Mouse (Mus musculus) small intestine, adult 2 months (tissue): ENCODE data around the gene Gpr88. TPM values are rescaled to one million over a fixed set of nuclear protein-coding genes. Genes with fewer than 3 reads are reported as not detected.
A peak's percentile ranks its signal among the peaks of the same experiment; 100 is the strongest.

Experiments
- H3K27ac ChIP-seq: fragments of 200-500 bp; 2 replicates; pipeline ENCODE4 v1.5.1; 2012; ENCODE audit warnings: low read depth, low read length, control low read depth, inconsistent platforms; ENCODE audit not compliant: insufficient read depth
- H3K27me3 ChIP-seq: fragments of 200-500 bp; 2 replicates; pipeline ENCODE4 v1.6.1; 2012; ENCODE audit warnings: mild to moderate bottlenecking, moderate library complexity, low read length, inconsistent platforms; ENCODE audit not compliant: control insufficient read depth, insufficient read depth
- H3K36me3 ChIP-seq: fragments of 200-500 bp; 2 replicates; pipeline ENCODE4 v1.6.1; 2012; ENCODE audit warnings: mild to moderate bottlenecking, low read length, control low read depth, inconsistent platforms; ENCODE audit not compliant: control insufficient read depth, insufficient read depth
- H3K4me1 ChIP-seq: fragments of 200-500 bp; 2 replicates; pipeline ENCODE4 v1.6.1; 2012; ENCODE audit warnings: low read length, inconsistent platforms, mixed read lengths; ENCODE audit not compliant: control insufficient read depth, insufficient read depth, insufficient read length
- H3K4me3 ChIP-seq: fragments of 200-500 bp; 2 replicates; pipeline ENCODE4 v1.5.1; 2012; ENCODE audit warnings: low read depth, mild to moderate bottlenecking, control low read depth, inconsistent platforms, low read length, moderate library complexity
- CTCF ChIP-seq: fragments of 200-500 bp; IDR thresholded peaks from 2 replicates; pipeline ENCODE4 v1.5.1; 2012; ENCODE audit warnings: low read depth, mild to moderate bottlenecking, control low read depth, inconsistent platforms, low read length, moderate library complexity, mixed read lengths; ENCODE audit not compliant: insufficient replicate concordance, insufficient read length; ENCODE audit errors: extremely low read depth
- POLR2A ChIP-seq: fragments of 200-500 bp; IDR thresholded peaks from 2 replicates; pipeline ENCODE4 v1.6.1; 2012; ENCODE audit warnings: low read depth, mild to moderate bottlenecking, control low read depth, inconsistent platforms, low read length, moderate library complexity
- WGBS: fragments of 180-500 bp; shearing (Covaris S2); methylation state at CpG from one replicate; pipeline ENCODE4 v1.1.7; 2018; 5-methylcytosine and 5-hydroxymethylcytosine counted together
- polyA plus RNA-seq: library from polyadenylated mRNA; depleted of rRNA; stranded (reverse); fragments of >200 nt; gene quantifications from 2 replicates; pipeline ENCODE4 v1.2.3, GENCODE M21; 2012; rRNA removed

Gpr88 gene
- 0.63 and 0.83 TPM in 2 replicates for polyA plus RNA-seq

DNA sequence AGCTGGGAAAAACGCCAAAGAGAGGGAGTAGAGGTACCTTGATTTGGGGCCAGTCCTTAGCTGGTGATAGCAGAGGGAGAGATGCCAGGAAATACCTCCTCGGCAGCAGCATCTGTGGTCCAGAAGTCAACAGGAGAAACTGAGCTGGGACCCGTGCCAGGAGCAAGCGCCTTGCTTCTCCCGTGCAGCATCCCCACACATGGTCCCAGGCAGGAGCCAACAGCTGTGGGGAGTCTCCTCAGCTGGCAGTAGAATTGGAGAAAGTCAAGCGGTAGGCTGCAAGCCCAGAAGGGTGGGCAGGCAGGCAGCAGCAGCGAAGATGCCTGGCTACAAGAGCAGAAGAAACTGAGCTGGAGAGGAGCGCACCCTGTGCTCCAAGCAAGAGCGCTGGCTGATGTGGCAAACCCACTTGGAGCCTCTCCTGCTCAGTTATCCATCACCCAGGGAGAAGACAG lies at the start of gene Gpr88:
TSS of gene Gpr88 (minus strand) at position 427 of the 455 bp plus-strand sequence.
- peak within 1 kb of the TSS; percentile 38 for H3K4me3 ChIP-seq
- peaks cover 25% of the 10 kb centered on the region for H3K27me3 ChIP-seq
- 6% methylated on average over 9 of the region's 9 CpGs for WGBS
- no peak within 1 kb of the TSS for H3K27ac ChIP-seq
- TF ChIP-seq POLR2A (no peak), CTCF (no peak)
- peaks cover 4% of the 10 kb centered on the region for H3K4me1 ChIP-seq
- H3K36me3 ChIP-seq, result no peaks in the 10 kb centered on the region

- TF ChIP-seq POLR2A (no peak), CTCF (no peak)
- no peaks in the 10 kb centered on the region for H3K27me3 ChIP-seq
- no peak overlapping the region for H3K27ac ChIP-seq
- WGBS, result 94% methylated on average over 7 of the region's 7 CpGs
- peaks cover 18% of the 10 kb centered on the region for H3K36me3 ChIP-seq
- no peak overlapping the region for H3K4me3 ChIP-seq
- H3K4me1 ChIP-seq, result no peaks in the 10 kb centered on the region
Observed at GRCm38 (mm10) chr3:116302581-116302980, 49.3 kb upstream of the Gpr88 start.

- WGBS, result 48% methylated on average over 6 of the region's 6 CpGs
- Histone ChIP-seq H3K4me1 (no peaks in the 10 kb centered on the region), H3K27ac (no peak overlapping the region), H3K4me3 (no peak overlapping the region), H3K27me3 (no peaks in the 10 kb centered on the region), H3K36me3 (peaks cover 20% of the 10 kb centered on the region)
- no peak for TF ChIP-seq POLR2A
- no peak for TF ChIP-seq CTCF
Observed at GRCm38 (mm10) chr3:116301754-116302153, 48.5 kb upstream of the Gpr88 start.

DNA sequence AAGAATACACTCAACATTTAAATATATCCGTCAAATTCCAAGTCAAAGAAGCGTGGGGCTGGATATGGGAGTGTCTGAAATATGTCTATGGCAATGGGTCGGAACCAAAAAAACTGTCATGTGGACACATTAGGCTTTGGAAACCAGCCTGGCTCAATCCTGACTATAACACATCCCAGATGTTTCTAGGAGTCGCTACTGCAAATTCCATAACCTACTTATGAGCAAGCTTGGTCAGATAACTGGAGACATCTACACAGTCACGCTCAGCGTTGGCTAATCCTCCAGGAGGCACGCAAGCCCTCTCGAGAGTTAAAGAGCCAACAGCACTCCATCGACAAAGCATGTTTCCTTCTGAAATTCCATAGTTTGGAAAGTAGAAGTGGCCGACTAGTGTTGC lies 45.4 kb upstream of the Gpr88 start:
- 86% methylated on average over 10 of the region's 10 CpGs for WGBS
- no peaks in the 10 kb centered on the region for H3K27me3 ChIP-seq
- H3K4me1 ChIP-seq, result no peaks in the 10 kb centered on the region
- TF ChIP-seq CTCF, result no peak
- TF ChIP-seq POLR2A, result no peak
- H3K36me3 ChIP-seq, result peaks cover 20% of the 10 kb centered on the region
- H3K27ac ChIP-seq, result no peak overlapping the region
- H3K4me3 ChIP-seq, result no peak overlapping the region

GRCm38 (mm10) chr3:116298003-116298402 lies 44.7 kb upstream of the Gpr88 start:
- no peaks in the 10 kb centered on the region for H3K27me3 ChIP-seq

GRCm38 (mm10) chr3:116297170-116297569 lies 43.9 kb upstream of the Gpr88 start:
- TF ChIP-seq CTCF, result no peak
- TF ChIP-seq POLR2A, result no peak
- WGBS, result 95% methylated on average over 7 of the region's 7 CpGs
- peaks cover 26% of the 10 kb centered on the region for H3K36me3 ChIP-seq
- no peak overlapping the region for H3K27ac ChIP-seq
- no peak overlapping the region for H3K4me3 ChIP-seq
- H3K4me1 ChIP-seq, result no peaks in the 10 kb centered on the region
- no peaks in the 10 kb centered on the region for H3K27me3 ChIP-seq

More at GRCm38 (mm10) chr3:116298003-116298402, 44.7 kb upstream of the Gpr88 start:
- TF ChIP-seq POLR2A (no peak), CTCF (no peak)
- Histone ChIP-seq H3K36me3 (peaks cover 27% of the 10 kb centered on the region), H3K4me3 (no peak overlapping the region), H3K4me1 (no peaks in the 10 kb centered on the region), H3K27ac (no peak overlapping the region)
- 88% methylated on average over 8 of the region's 8 CpGs for WGBS

DNA sequence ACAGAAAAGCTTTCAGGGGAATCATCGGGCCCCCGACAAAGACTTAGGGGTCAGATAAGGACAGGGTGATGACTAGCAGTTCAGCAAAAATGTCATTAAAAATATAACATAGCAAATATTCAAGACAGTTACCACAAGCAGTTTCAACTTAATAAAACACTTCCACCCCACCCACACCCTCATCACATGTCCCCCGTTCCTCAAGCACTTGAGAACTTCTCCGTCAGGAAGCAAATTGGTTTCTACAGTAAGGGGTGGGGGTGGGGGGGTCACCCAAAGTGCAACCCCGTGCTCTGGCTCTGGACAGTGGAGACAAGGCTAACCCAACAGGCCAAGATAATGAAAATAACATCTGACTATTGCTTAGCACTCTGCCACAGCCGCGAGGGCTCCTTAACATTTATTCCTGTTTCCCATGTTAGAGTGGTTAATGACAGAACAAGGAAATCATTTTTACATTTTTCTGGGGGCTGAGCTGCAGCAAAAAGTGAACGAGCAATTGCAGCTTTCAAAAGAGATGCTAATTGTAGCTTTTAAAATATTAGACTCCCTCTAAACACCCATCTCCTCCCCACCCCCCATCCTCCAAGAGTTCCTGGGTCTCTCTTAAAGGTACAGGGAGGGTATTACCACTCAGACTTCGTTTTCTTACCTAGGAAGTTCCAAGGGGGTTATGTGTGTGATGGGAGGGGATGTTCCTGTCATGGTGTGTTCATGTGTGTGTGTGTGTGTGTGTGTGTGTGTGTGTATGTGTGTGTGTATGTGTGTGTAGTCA lies 36.9 kb upstream of the Gpr88 start:
- peaks cover 29% of the 10 kb centered on the region for H3K36me3 ChIP-seq
- H3K4me3 ChIP-seq, result no peak overlapping the region
- no peaks in the 10 kb centered on the region for H3K27me3 ChIP-seq
- TF ChIP-seq CTCF (no peak), POLR2A (no peak)
- 81% methylated on average over 9 of the region's 9 CpGs for WGBS
- H3K27ac ChIP-seq, result no peak overlapping the region
- no peaks in the 10 kb centered on the region for H3K4me1 ChIP-seq
